Mouse (Mus musculus) embryonic fibroblast, embryonic 13.5 days (primary cell): Measurements from ENCODE around the gene Ctnna2.

Source experiments
- CTCF ChIP-seq: IDR thresholded peaks from 2 replicates; pipeline ENCODE4 v1.5.1; 2011; ENCODE audit warnings: mild to moderate bottlenecking, control low read depth, low read length, moderate library complexity, borderline replicate concordance; ENCODE audit not compliant: insufficient read depth
- POLR2A ChIP-seq: IDR thresholded peaks from 2 replicates; pipeline ENCODE4 v1.6.1; 2011; ENCODE audit warnings: low read depth, mild to moderate bottlenecking, control low read depth, low read length, moderate library complexity

- TF ChIP-seq POLR2A (no peak), CTCF (no peak)
These were observed 17.5 kb downstream of the Ctnna2 start for GRCm38 (mm10) chr6:77962011-77962410.
